Mouse (Mus musculus): Measurements from ENCODE around the gene Polr3c.

GRCm38 (mm10) chr3:96669727-96670468 lies 57.5 kb downstream of the Polr3c start, which contains the start of gene Ankrd35:
- no peak for TF ChIP-seq GATA1 (IDR thresholded peaks at IDR 0.05; ENCODE audit: borderline replicate concordance, low read length)
- no peak for TF ChIP-seq FLI1 (IDR thresholded peaks at IDR 0.05; ENCODE audit: low read length)

All from megakaryocyte, embryonic 14.5 days (primary cell).